Mouse (Mus musculus): ENCODE results near the gene Mrps27. TPM values are rescaled to one million over a fixed set of nuclear protein-coding genes. Genes with fewer than 3 reads are reported as not detected.
A peak's percentile ranks its signal among the peaks of the same experiment; 100 is the strongest.

The Mrps27 gene
- 67.1 and 67.3 TPM in 2 replicates for polyA plus RNA-seq (2014; fragmentation: Nextera tagmentation; extraction: Ambion mirVana)

- H3K36me3 ChIP-seq (ENCODE audit: control insufficient read depth, insufficient read depth, low read length): peaks cover 5% of the 10 kb centered on the region
- DNase-seq (ENCODE audit: low spot score) (peak; percentile 98), ATAC-seq (ENCODE audit: insufficient read depth, low FRiP score, low TSS enrichment) (peak; percentile 98)
- no peaks in the 10 kb centered on the region for H3K27me3 ChIP-seq (ENCODE audit: control insufficient read depth, insufficient read depth, low read length)
- H3K4me1 ChIP-seq (ENCODE audit: control insufficient read depth, insufficient read depth, low read length): peaks cover 5% of the 10 kb centered on the region; the same call in 1 of the 2 replicates
- WGBS: 4% methylated on average over 32 of the region's 39 CpGs
- H3K4me2 ChIP-seq (ENCODE audit: low read depth): peak within 1 kb of the TSS; percentile 46
- peak within 1 kb of the TSS; percentile 59 for H3K4me3 ChIP-seq (ENCODE audit: low read depth, low read length)
- peak within 1 kb of the TSS; percentile 79 for H3K9ac ChIP-seq (ENCODE audit: low read length)
- no peaks in the 10 kb centered on the region for H3K9me3 ChIP-seq (ENCODE audit: control insufficient read depth, low read length)
- H3K27ac ChIP-seq (ENCODE audit: low read depth, low read length): peak within 1 kb of the TSS; percentile 62
Measured at GRCm38 (mm10) chr13:99344599-99345575, at the start of gene Mrps27, which contains the start of gene Ptcd2. TSS of gene Mrps27 (plus strand) at chr13:99344786. TSS of gene Ptcd2 (minus strand) at chr13:99344705.

- DNase-seq (ENCODE audit: low spot score): no peak
- no peaks in the 10 kb centered on the region for H3K9me3 ChIP-seq (ENCODE audit: control insufficient read depth, low read length)
- H3K4me3 ChIP-seq (ENCODE audit: low read depth, low read length): no peak overlapping the region
- no peak overlapping the region for H3K9ac ChIP-seq (ENCODE audit: low read length)
- H3K4me2 ChIP-seq (ENCODE audit: low read depth): no peak overlapping the region
- no peaks in the 10 kb centered on the region for H3K4me1 ChIP-seq (ENCODE audit: control insufficient read depth, insufficient read depth, low read length)
- H3K36me3 ChIP-seq (ENCODE audit: control insufficient read depth, insufficient read depth, low read length): no peaks in the 10 kb centered on the region
- ATAC-seq (ENCODE audit: insufficient read depth, low FRiP score, low TSS enrichment): no peak
- H3K27me3 ChIP-seq (ENCODE audit: control insufficient read depth, insufficient read depth, low read length): no peaks in the 10 kb centered on the region
- H3K27ac ChIP-seq (ENCODE audit: low read depth, low read length): no peak overlapping the region
- 94% methylated on average over 5 of the region's 5 CpGs for WGBS
Measured at GRCm38 (mm10) chr13:99299921-99300320, 44.7 kb upstream of the Mrps27 start.

GRCm38 (mm10) chr13:99303846-99304245, 40.7 kb upstream of the Mrps27 start:
- Histone ChIP-seq H3K27ac (ENCODE audit: low read depth, low read length) (no peak overlapping the region), H3K4me3 (ENCODE audit: low read depth, low read length) (no peak overlapping the region), H3K36me3 (ENCODE audit: control insufficient read depth, insufficient read depth, low read length) (no peaks in the 10 kb centered on the region), H3K9ac (ENCODE audit: low read length) (no peak overlapping the region), H3K4me1 (ENCODE audit: control insufficient read depth, insufficient read depth, low read length) (no peaks in the 10 kb centered on the region), H3K4me2 (ENCODE audit: low read depth) (no peak overlapping the region), H3K9me3 (ENCODE audit: control insufficient read depth, low read length) (no peaks in the 10 kb centered on the region), H3K27me3 (ENCODE audit: control insufficient read depth, insufficient read depth, low read length) (no peaks in the 10 kb centered on the region)
- ATAC-seq (ENCODE audit: insufficient read depth, low FRiP score, low TSS enrichment): no peak
- no peak for DNase-seq (ENCODE audit: low spot score)
- 85% methylated on average over 5 of the region's 5 CpGs for WGBS

GRCm38 (mm10) chr13:99304365-99304764, 40.2 kb upstream of the Mrps27 start:
- no peaks in the 10 kb centered on the region for H3K36me3 ChIP-seq (ENCODE audit: control insufficient read depth, insufficient read depth, low read length)
- H3K4me2 ChIP-seq (ENCODE audit: low read depth): no peak overlapping the region
- no peaks in the 10 kb centered on the region for H3K27me3 ChIP-seq (ENCODE audit: control insufficient read depth, insufficient read depth, low read length)
- H3K9ac ChIP-seq (ENCODE audit: low read length): no peak overlapping the region
- 78% methylated on average over 11 of the region's 11 CpGs for WGBS
- no peaks in the 10 kb centered on the region for H3K4me1 ChIP-seq (ENCODE audit: control insufficient read depth, insufficient read depth, low read length)
- no peak for DNase-seq (ENCODE audit: low spot score)
- H3K4me3 ChIP-seq (ENCODE audit: low read depth, low read length): no peak overlapping the region
- ATAC-seq (ENCODE audit: insufficient read depth, low FRiP score, low TSS enrichment): no peak
- no peaks in the 10 kb centered on the region for H3K9me3 ChIP-seq (ENCODE audit: control insufficient read depth, low read length)
- H3K27ac ChIP-seq (ENCODE audit: low read depth, low read length): no peak overlapping the region

GRCm38 (mm10) chr13:99305186-99305585, 39.4 kb upstream of the Mrps27 start:
- H3K27ac ChIP-seq (ENCODE audit: low read depth, low read length): no peak overlapping the region
- WGBS: 83% methylated on average over 1 of the region's 1 CpGs
- no peak overlapping the region for H3K4me3 ChIP-seq (ENCODE audit: low read depth, low read length)
- ATAC-seq (ENCODE audit: insufficient read depth, low FRiP score, low TSS enrichment): no peak
- H3K9me3 ChIP-seq (ENCODE audit: control insufficient read depth, low read length): no peaks in the 10 kb centered on the region
- no peak overlapping the region for H3K4me2 ChIP-seq (ENCODE audit: low read depth)
- no peak for DNase-seq (ENCODE audit: low spot score)
- no peaks in the 10 kb centered on the region for H3K4me1 ChIP-seq (ENCODE audit: control insufficient read depth, insufficient read depth, low read length)
- H3K27me3 ChIP-seq (ENCODE audit: control insufficient read depth, insufficient read depth, low read length): no peaks in the 10 kb centered on the region
- H3K9ac ChIP-seq (ENCODE audit: low read length): no peak overlapping the region
- H3K36me3 ChIP-seq (ENCODE audit: control insufficient read depth, insufficient read depth, low read length): no peaks in the 10 kb centered on the region

- H3K27me3 ChIP-seq (ENCODE audit: control insufficient read depth, insufficient read depth, low read length): no peaks in the 10 kb centered on the region
- H3K4me1 ChIP-seq (ENCODE audit: control insufficient read depth, insufficient read depth, low read length): no peaks in the 10 kb centered on the region
- ATAC-seq (ENCODE audit: insufficient read depth, low FRiP score, low TSS enrichment) (no peak), DNase-seq (ENCODE audit: low spot score) (no peak)
- no peak overlapping the region for H3K27ac ChIP-seq (ENCODE audit: low read depth, low read length)
- no peak overlapping the region for H3K4me3 ChIP-seq (ENCODE audit: low read depth, low read length)
- H3K9me3 ChIP-seq (ENCODE audit: control insufficient read depth, low read length): no peaks in the 10 kb centered on the region
- no peak overlapping the region for H3K4me2 ChIP-seq (ENCODE audit: low read depth)
- no peaks in the 10 kb centered on the region for H3K36me3 ChIP-seq (ENCODE audit: control insufficient read depth, insufficient read depth, low read length)
- H3K9ac ChIP-seq (ENCODE audit: low read length): no peak overlapping the region
- WGBS: 88% methylated on average over 8 of the region's 8 CpGs
Measured at GRCm38 (mm10) chr13:99306164-99306563, 38.4 kb upstream of the Mrps27 start.

- Histone ChIP-seq H3K27ac (ENCODE audit: low read depth, low read length) (no peak overlapping the region), H3K36me3 (ENCODE audit: control insufficient read depth, insufficient read depth, low read length) (no peaks in the 10 kb centered on the region), H3K4me2 (ENCODE audit: low read depth) (no peak overlapping the region), H3K4me1 (ENCODE audit: control insufficient read depth, insufficient read depth, low read length) (no peaks in the 10 kb centered on the region), H3K4me3 (ENCODE audit: low read depth, low read length) (no peak overlapping the region), H3K27me3 (ENCODE audit: control insufficient read depth, insufficient read depth, low read length) (no peaks in the 10 kb centered on the region), H3K9me3 (ENCODE audit: control insufficient read depth, low read length) (no peaks in the 10 kb centered on the region), H3K9ac (ENCODE audit: low read length) (no peak overlapping the region)
- no peak for DNase-seq (ENCODE audit: low spot score)
- ATAC-seq (ENCODE audit: insufficient read depth, low FRiP score, low TSS enrichment): no peak
- WGBS: 86% methylated on average over 5 of the region's 5 CpGs
Measured at GRCm38 (mm10) chr13:99307930-99308359, 36.6 kb upstream of the Mrps27 start.

GRCm38 (mm10) chr13:99308393-99308792, 36.2 kb upstream of the Mrps27 start:
- Histone ChIP-seq H3K9me3 (ENCODE audit: control insufficient read depth, low read length) (no peaks in the 10 kb centered on the region), H3K9ac (ENCODE audit: low read length) (no peak overlapping the region), H3K4me2 (ENCODE audit: low read depth) (no peak overlapping the region), H3K27ac (ENCODE audit: low read depth, low read length) (no peak overlapping the region), H3K27me3 (ENCODE audit: control insufficient read depth, insufficient read depth, low read length) (no peaks in the 10 kb centered on the region), H3K4me1 (ENCODE audit: control insufficient read depth, insufficient read depth, low read length) (no peaks in the 10 kb centered on the region), H3K4me3 (ENCODE audit: low read depth, low read length) (no peak overlapping the region), H3K36me3 (ENCODE audit: control insufficient read depth, insufficient read depth, low read length) (no peaks in the 10 kb centered on the region)
- DNase-seq (ENCODE audit: low spot score) (no peak), ATAC-seq (ENCODE audit: insufficient read depth, low FRiP score, low TSS enrichment) (no peak)
- 86% methylated on average over 8 of the region's 8 CpGs for WGBS

GRCm38 (mm10) chr13:99314098-99314497, 30.5 kb upstream of the Mrps27 start:
- Histone ChIP-seq H3K27me3 (ENCODE audit: control insufficient read depth, insufficient read depth, low read length) (no peaks in the 10 kb centered on the region), H3K4me3 (ENCODE audit: low read depth, low read length) (no peak overlapping the region), H3K4me1 (ENCODE audit: control insufficient read depth, insufficient read depth, low read length) (no peaks in the 10 kb centered on the region), H3K9ac (ENCODE audit: low read length) (no peak overlapping the region), H3K4me2 (ENCODE audit: low read depth) (no peak overlapping the region), H3K36me3 (ENCODE audit: control insufficient read depth, insufficient read depth, low read length) (no peaks in the 10 kb centered on the region), H3K9me3 (ENCODE audit: control insufficient read depth, low read length) (no peaks in the 10 kb centered on the region), H3K27ac (ENCODE audit: low read depth, low read length) (no peak overlapping the region)
- DNase-seq (ENCODE audit: low spot score) (no peak), ATAC-seq (ENCODE audit: insufficient read depth, low FRiP score, low TSS enrichment) (no peak)
- 89% methylated on average over 5 of the region's 5 CpGs for WGBS

All from neural tube, embryonic 11.5 days (tissue).